In genomic region chr14:51132372-51132771, GRCm38 (mm10) we compare ENCODE assay signal across 18 mouse cellular contexts. TPM values are rescaled to one million over a fixed set of nuclear protein-coding genes. Genes with fewer than 3 reads are reported as not detected.
DNase-seq lines count a peak whose midpoint lies in the region; ATAC-seq and TF ChIP-seq lines count a peak whose summit lies in the region.
"Had no signal": no experiment of that assay in that cellular context is flagged by ENCODE, and none has a peak within 500 bp of the region (broad histone marks: within the 10 kb centered on the region; RNA-seq: fewer than 3 reads in every experiment).

No protein-coding gene starts in this region.

- H3K4me1 ChIP-seq in liver, postnatal 0 days (ENCODE audit: insufficient read depth) = peaks cover 46% of the 10 kb centered on the region
- no peaks in the 10 kb centered on the region for H3K4me1 ChIP-seq in forebrain, embryonic 14.5 days (ENCODE audit: control insufficient read depth, insufficient read depth, low read length)
- H3K4me1 ChIP-seq in lung, adult 2 months (ENCODE audit: control insufficient read depth, insufficient read depth, low read length) = no peaks in the 10 kb centered on the region
- H3K4me1 ChIP-seq: neural tube, embryonic 13.5 days had no signal

- H3K36me3 ChIP-seq in liver, postnatal 0 days (replicated peaks; ENCODE audit: insufficient read depth, low read length) = no peaks in the 10 kb centered on the region
- H3K36me3 ChIP-seq in forebrain, embryonic 14.5 days (ENCODE audit: control insufficient read depth, insufficient read depth, low read length) = no peaks in the 10 kb centered on the region
- H3K36me3 ChIP-seq: neural tube, embryonic 13.5 days had no signal

- peak; percentile 30; the same call in 1 of the 2 replicates for ATAC-seq in granulocyte monocyte progenitor cell, adult 5-6 weeks (replicated peaks; ENCODE audit: poor library complexity, severe bottlenecking)
- ATAC-seq in liver, postnatal 0 days = peak; percentile 42; the same call in 1 of the 2 replicates
- ATAC-seq in forebrain, embryonic 14.5 days = no peak
- ATAC-seq: inflammation-experienced regulatory T-cells, adult 6 months; midbrain, embryonic 16.5 days had no signal

- intact Hi-C loops in left cerebral cortex, postnatal 4 days (cut with DNase I) = no loop called here

- H3K9me3 ChIP-seq in liver, postnatal 0 days (ENCODE audit: low read length) = no peaks in the 10 kb centered on the region
- H3K9me3 ChIP-seq in forebrain, embryonic 14.5 days (replicated peaks; ENCODE audit: control insufficient read depth, low read length) = no peaks in the 10 kb centered on the region
- H3K9me3 ChIP-seq: neural tube, embryonic 13.5 days had no signal

- H3K4me2 ChIP-seq in liver, postnatal 0 days (ENCODE audit: low read depth, low read length) = peak overlapping the region; percentile 22; the same call in 1 of the 2 replicates
- no peak overlapping the region for H3K4me2 ChIP-seq in forebrain, embryonic 14.5 days (ENCODE audit: low read length)
- H3K4me2 ChIP-seq: neural tube, embryonic 13.5 days had no signal

- 0 out of 2 replicates have a peak, but pooled peaks have one; percentile 22 for TF ChIP-seq EP300 in liver, postnatal 0 days (IDR thresholded peaks at IDR 0.05; ENCODE audit: low read depth)

- no peak for TF ChIP-seq POLR2A in lung, adult 2 months (IDR thresholded peaks at IDR 0.05; ENCODE audit: borderline replicate concordance, extremely low read depth, low read depth, low read length)

- WGBS in liver, postnatal 0 days (ENCODE audit: insufficient replicate concordance) = 71% methylated on average over 4 of the region's 4 CpGs
- 86% methylated on average over 4 of the region's 4 CpGs for WGBS in forebrain, embryonic 14.5 days
- 82% methylated on average over 4 of the region's 4 CpGs for WGBS in lung, adult 2 months

- peak overlapping the region; percentile 85; the same call in 1 of the 2 replicates for H3K27ac ChIP-seq in liver, postnatal 0 days (ENCODE audit: low read depth)
- H3K27ac ChIP-seq in forebrain, embryonic 14.5 days (ENCODE audit: low read depth, low read length) = no peak overlapping the region
- H3K27ac ChIP-seq: neural tube, embryonic 13.5 days had no signal

- H3K9ac ChIP-seq in liver, postnatal 0 days (replicated peaks) = no peak overlapping the region
- no peak overlapping the region for H3K9ac ChIP-seq in forebrain, embryonic 14.5 days (ENCODE audit: low read length)
- H3K9ac ChIP-seq: neural tube, embryonic 13.5 days had no signal

- DNase-seq in spleen, postnatal 36 days (ENCODE audit: low spot score in 2 of 2) = peak; percentile 25 to 57
- no peak for DNase-seq in spleen, postnatal 10 days (ENCODE audit: low spot score in 2 of 2)
- DNase-seq in liver, postnatal 0 days = no peak
- DNase-seq in lung, adult 18-20 months = no peak
- DNase-seq in forebrain, embryonic 14.5 days (ENCODE audit: low spot score) = no peak
- DNase-seq in lung, adult 2 months = no peak
- DNase-seq in left cerebral cortex, postnatal 4 days = no peak
- DNase-seq: cerebellum, adult 2 months; heart, postnatal 4 days; kidney, postnatal 25 days; thymus, adult 18-20 months had no signal

- H3K27me3 ChIP-seq in liver, postnatal 0 days (ENCODE audit: insufficient read depth, low read length) = no peaks in the 10 kb centered on the region
- H3K27me3 ChIP-seq in forebrain, embryonic 14.5 days (replicated peaks; ENCODE audit: control insufficient read depth, insufficient read depth, low read length) = no peaks in the 10 kb centered on the region
- H3K27me3 ChIP-seq: neural tube, embryonic 13.5 days had no signal

- H3K4me3 ChIP-seq in liver, postnatal 0 days (ENCODE audit: low read depth, low read length) = no peak overlapping the region
- H3K4me3 ChIP-seq in forebrain, embryonic 14.5 days (ENCODE audit: low read depth, low read length) = no peak overlapping the region
- no peak overlapping the region for H3K4me3 ChIP-seq in lung, adult 2 months (replicated peaks; ENCODE audit: extremely low read depth, low read depth, low read length)
- H3K4me3 ChIP-seq: neural tube, embryonic 13.5 days had no signal

- TF ChIP-seq CTCF in liver, postnatal 0 days (IDR thresholded peaks at IDR 0.05; ENCODE audit: low read depth) = no peak
- TF ChIP-seq CTCF in lung, adult 2 months (IDR thresholded peaks at IDR 0.05; ENCODE audit: insufficient read depth, low read length) = no peak

RNA-seq across cellular contexts. Expression of gene Rnase6, which starts 8.7 kb away (rescaled TPM):
- 1.2 and 6.1 TPM in 2 replicates for total RNA-seq in granulocyte monocyte progenitor cell, adult 5-6 weeks (2014; fragmentation: Nextera tagmentation)
- 8.2 and 10.0 TPM in 2 replicates for total RNA-seq in granulocyte monocyte progenitor cell, adult 5-6 weeks (2017)
- 6.3 and 7.5 TPM in 2 replicates for polyA plus RNA-seq in liver, postnatal 0 days (2015; fragmentation: Nextera tagmentation; extraction: Ambion mirVana)
- polyA plus RNA-seq in forebrain, embryonic 14.5 days (2014; fragmentation: Nextera tagmentation; extraction: Ambion mirVana) = 0.33 and 1.3 TPM in 2 replicates
- polyA plus RNA-seq in lung, adult 2 months (2012; rRNA removed) = 12.1 and 19.2 TPM in 2 replicates
- under 1 TPM in 1 of 2 experiments, not detected in 1; 0.32 TPM for total RNA-seq in left cerebral cortex, postnatal 4 days (2021)
- total RNA-seq: left cerebral cortex, adult 18-20 months had no signal

RNA-seq across cellular contexts. Expression of gene Rnase1, which starts 14.2 kb away (rescaled TPM):
- not detected in 2 replicates for total RNA-seq in granulocyte monocyte progenitor cell, adult 5-6 weeks (2014; fragmentation: Nextera tagmentation)
- not detected in 2 replicates for total RNA-seq in granulocyte monocyte progenitor cell, adult 5-6 weeks (2017)
- 0.11 and 2.1 TPM in 2 replicates for polyA plus RNA-seq in liver, postnatal 0 days (2015; fragmentation: Nextera tagmentation; extraction: Ambion mirVana)
- polyA plus RNA-seq in forebrain, embryonic 14.5 days (2014; fragmentation: Nextera tagmentation; extraction: Ambion mirVana) = 0.18 TPM in 1 of 2 replicates, not detected in the other
- 3.7 and 4.8 TPM in 2 replicates for polyA plus RNA-seq in lung, adult 2 months (2012; rRNA removed)
- under 1 TPM in 1 of 2 experiments, not detected in 1; 0.48 TPM for total RNA-seq in left cerebral cortex, postnatal 4 days (2021)
- polyA plus RNA-seq: inflammation-experienced regulatory T-cells, adult 6 months had no signal

RNA-seq across cellular contexts. Expression of gene Eddm3b, which starts 18.1 kb away (rescaled TPM):
- total RNA-seq in granulocyte monocyte progenitor cell, adult 5-6 weeks (2014; fragmentation: Nextera tagmentation) = not detected in 2 replicates
- not detected in 2 replicates for total RNA-seq in granulocyte monocyte progenitor cell, adult 5-6 weeks (2017)
- polyA plus RNA-seq in liver, postnatal 0 days (2015; fragmentation: Nextera tagmentation; extraction: Ambion mirVana) = 0.07 TPM in 2 replicates
- polyA plus RNA-seq in forebrain, embryonic 14.5 days (2014; fragmentation: Nextera tagmentation; extraction: Ambion mirVana) = not detected in 2 replicates
- 0.08 TPM in 1 of 2 replicates, not detected in the other for polyA plus RNA-seq in lung, adult 2 months (2012; rRNA removed)
- not detected for total RNA-seq in left cerebral cortex, postnatal 4 days (2021)
- total RNA-seq: heart, postnatal 4 days; left cerebral cortex, adult 18-20 months had no signal
- polyA plus RNA-seq: cerebellum, adult 2 months; inflammation-experienced regulatory T-cells, adult 6 months; midbrain, embryonic 16.5 days; neural tube, embryonic 13.5 days had no signal

RNA-seq across cellular contexts. Expression of gene Rnase2b, which starts 29.7 kb away (rescaled TPM):
- total RNA-seq in granulocyte monocyte progenitor cell, adult 5-6 weeks (2014; fragmentation: Nextera tagmentation) = not detected in 2 replicates
- not detected in 2 replicates for total RNA-seq in granulocyte monocyte progenitor cell, adult 5-6 weeks (2017)
- not detected in 2 replicates for polyA plus RNA-seq in liver, postnatal 0 days (2015; fragmentation: Nextera tagmentation; extraction: Ambion mirVana)
- polyA plus RNA-seq in forebrain, embryonic 14.5 days (2014; fragmentation: Nextera tagmentation; extraction: Ambion mirVana) = not detected in 2 replicates
- 0.40 TPM in 1 of 2 replicates, not detected in the other for polyA plus RNA-seq in lung, adult 2 months (2012; rRNA removed)
- total RNA-seq in left cerebral cortex, postnatal 4 days (2021) = not detected
- total RNA-seq: heart, postnatal 4 days; left cerebral cortex, adult 18-20 months had no signal
- polyA plus RNA-seq: cerebellum, adult 2 months; gonadal fat pad, adult 2 months; inflammation-experienced regulatory T-cells, adult 6 months; limb, embryonic 14.5 days; midbrain, embryonic 16.5 days; neural tube, embryonic 13.5 days had no signal

RNA-seq across cellular contexts. Expression of gene Ang, which starts 41.4 kb away (rescaled TPM):
- 0.45 TPM in 1 of 2 replicates, not detected in the other for total RNA-seq in granulocyte monocyte progenitor cell, adult 5-6 weeks (2014; fragmentation: Nextera tagmentation)
- 1.4 and 1.8 TPM in 2 replicates for total RNA-seq in granulocyte monocyte progenitor cell, adult 5-6 weeks (2017)
- 85.3 and 131 TPM in 2 replicates for polyA plus RNA-seq in liver, postnatal 0 days (2015; fragmentation: Nextera tagmentation; extraction: Ambion mirVana)
- 2.2 and 2.8 TPM in 2 replicates for polyA plus RNA-seq in forebrain, embryonic 14.5 days (2014; fragmentation: Nextera tagmentation; extraction: Ambion mirVana)
- polyA plus RNA-seq in lung, adult 2 months (2012; rRNA removed) = 61.7 and 72.5 TPM in 2 replicates
- total RNA-seq in left cerebral cortex, postnatal 4 days (2021) = 1 to 10 TPM; 2.1 TPM

Comparison
In these comparisons a context has a peak if more than half of its experiments do, and no peak if none do; other contexts are left out.
1. DNase-seq: peak in spleen, postnatal 36 days (2 of 2); none in spleen, postnatal 10 days (0 of 2), liver, postnatal 0 days (single experiment), lung, adult 18-20 months (0 of 2), forebrain, embryonic 14.5 days (single experiment), lung, adult 2 months (single experiment) and left cerebral cortex, postnatal 4 days (single experiment).